Mouse (Mus musculus): ENCODE results near the gene Dgkz. TPM values are rescaled to one million over a fixed set of nuclear protein-coding genes. Genes with fewer than 3 reads are reported as not detected.

Gene Dgkz
- polyA plus RNA-seq, 1 experiment from 2014 or later, result 47.9 TPM

DNA sequence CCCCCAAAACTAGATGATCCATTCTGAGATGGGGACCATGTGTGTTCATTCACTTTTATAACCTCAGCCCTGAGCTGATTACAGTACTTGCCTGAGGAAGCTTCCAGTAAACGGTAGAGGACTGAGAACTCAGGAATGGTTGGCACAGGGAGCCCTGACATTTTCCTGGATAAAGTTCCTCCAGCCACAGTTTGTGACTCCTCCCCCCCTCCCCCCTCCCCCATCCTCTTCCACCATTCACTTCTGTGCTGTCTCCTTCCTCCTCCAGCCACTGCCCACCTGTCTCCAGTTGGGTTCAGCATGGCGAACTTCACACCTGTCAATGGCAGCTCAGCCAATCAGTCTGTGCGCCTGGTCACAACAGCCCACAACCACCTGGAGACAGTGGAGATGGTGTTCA is 48.7 kb downstream of the Dgkz start, which contains the start of gene Chrm4:
Gene Chrm4, plus strand, starts transcription at position 301 of the 400 bp plus-strand sequence.
- Histone ChIP-seq H3K27ac (ENCODE audit: low read length) (no peak within 1 kb of the TSS), H3K4me1 (ENCODE audit: control insufficient read depth, insufficient read depth, low read length) (peaks cover 18% of the 10 kb centered on the region), H3K9ac (replicated peaks; ENCODE audit: low read depth, low read length) (no peak within 1 kb of the TSS), H3K36me3 (ENCODE audit: control insufficient read depth, insufficient read depth, low read length) (no peaks in the 10 kb centered on the region), H3K4me2 (replicated peaks; ENCODE audit: low read depth, low read length) (no peak within 1 kb of the TSS), H3K4me3 (ENCODE audit: low read depth, low read length) (no peak within 1 kb of the TSS), H3K9me3 (ENCODE audit: control insufficient read depth, low read depth, low read length) (no peaks in the 10 kb centered on the region), H3K27me3 (ENCODE audit: control insufficient read depth, insufficient read depth, low read length) (peaks cover 11% of the 10 kb centered on the region)
- ATAC-seq (ENCODE audit: insufficient number of reproducible peaks, insufficient read depth, low FRiP score, low read depth), result no peak
- WGBS, result 75% methylated on average over 3 of the region's 3 CpGs

DNA sequence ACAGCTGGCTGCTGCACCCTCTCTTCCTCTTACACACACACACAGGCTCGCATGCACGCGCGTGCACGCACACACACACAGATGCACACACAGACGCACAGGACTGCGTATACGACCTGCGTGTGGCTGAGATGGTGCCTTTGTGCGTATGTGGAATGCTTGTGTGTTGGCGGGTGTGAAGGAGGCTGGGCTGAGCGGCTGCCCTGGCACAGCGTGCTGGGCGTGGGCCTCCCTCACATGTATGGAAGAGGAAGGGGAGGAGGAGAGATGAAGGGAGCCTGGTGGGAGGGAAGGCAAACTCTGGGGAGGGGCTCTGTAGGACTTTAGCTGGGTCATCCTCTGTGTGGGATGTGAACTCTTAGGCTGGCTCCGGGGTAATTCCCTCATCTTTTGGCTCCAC is 50.2 kb downstream of the Dgkz start:
- 74% methylated on average over 15 of the region's 15 CpGs for WGBS
- Histone ChIP-seq H3K27ac (ENCODE audit: low read length) (no peak overlapping the region), H3K4me2 (replicated peaks; ENCODE audit: low read depth, low read length) (no peak overlapping the region), H3K4me1 (ENCODE audit: control insufficient read depth, insufficient read depth, low read length) (peaks cover 22% of the 10 kb centered on the region), H3K4me3 (ENCODE audit: low read depth, low read length) (no peak overlapping the region), H3K27me3 (ENCODE audit: control insufficient read depth, insufficient read depth, low read length) (peaks cover 13% of the 10 kb centered on the region), H3K36me3 (ENCODE audit: control insufficient read depth, insufficient read depth, low read length) (no peaks in the 10 kb centered on the region), H3K9me3 (ENCODE audit: control insufficient read depth, low read depth, low read length) (no peaks in the 10 kb centered on the region), H3K9ac (replicated peaks; ENCODE audit: low read depth, low read length) (no peak overlapping the region)
- no peak for ATAC-seq (ENCODE audit: insufficient number of reproducible peaks, insufficient read depth, low FRiP score, low read depth)

DNA sequence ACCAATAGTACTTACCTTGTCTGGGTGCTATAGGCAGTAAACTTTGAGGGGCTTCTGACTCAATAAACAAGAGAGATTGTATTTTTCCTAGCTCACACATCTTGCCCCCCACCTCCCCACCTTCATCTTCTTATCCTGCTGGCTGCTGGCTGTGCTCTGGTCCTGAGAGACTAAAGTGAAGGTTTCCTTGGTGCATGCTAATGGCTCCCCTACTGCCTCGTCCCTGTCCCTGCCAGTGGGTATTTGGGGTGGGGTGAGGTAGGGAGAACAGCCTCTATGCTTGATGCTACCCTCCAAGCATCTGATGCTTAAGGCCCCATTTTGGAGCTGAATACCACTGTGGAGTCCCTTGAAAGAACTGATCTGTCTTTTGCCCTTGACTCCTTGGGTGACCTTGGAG is 50.9 kb downstream of the Dgkz start:
- Histone ChIP-seq H3K27ac (ENCODE audit: low read length) (no peak overlapping the region), H3K36me3 (ENCODE audit: control insufficient read depth, insufficient read depth, low read length) (no peaks in the 10 kb centered on the region), H3K4me3 (ENCODE audit: low read depth, low read length) (no peak overlapping the region), H3K4me2 (replicated peaks; ENCODE audit: low read depth, low read length) (no peak overlapping the region), H3K27me3 (ENCODE audit: control insufficient read depth, insufficient read depth, low read length) (peaks cover 13% of the 10 kb centered on the region), H3K9me3 (ENCODE audit: control insufficient read depth, low read depth, low read length) (no peaks in the 10 kb centered on the region), H3K9ac (replicated peaks; ENCODE audit: low read depth, low read length) (no peak overlapping the region), H3K4me1 (ENCODE audit: control insufficient read depth, insufficient read depth, low read length) (peaks cover 18% of the 10 kb centered on the region; the same call in 1 of the 2 replicates)
- no peak for ATAC-seq (ENCODE audit: insufficient number of reproducible peaks, insufficient read depth, low FRiP score, low read depth)
- WGBS, result 89% methylated on average over 1 of the region's 1 CpGs

DNA sequence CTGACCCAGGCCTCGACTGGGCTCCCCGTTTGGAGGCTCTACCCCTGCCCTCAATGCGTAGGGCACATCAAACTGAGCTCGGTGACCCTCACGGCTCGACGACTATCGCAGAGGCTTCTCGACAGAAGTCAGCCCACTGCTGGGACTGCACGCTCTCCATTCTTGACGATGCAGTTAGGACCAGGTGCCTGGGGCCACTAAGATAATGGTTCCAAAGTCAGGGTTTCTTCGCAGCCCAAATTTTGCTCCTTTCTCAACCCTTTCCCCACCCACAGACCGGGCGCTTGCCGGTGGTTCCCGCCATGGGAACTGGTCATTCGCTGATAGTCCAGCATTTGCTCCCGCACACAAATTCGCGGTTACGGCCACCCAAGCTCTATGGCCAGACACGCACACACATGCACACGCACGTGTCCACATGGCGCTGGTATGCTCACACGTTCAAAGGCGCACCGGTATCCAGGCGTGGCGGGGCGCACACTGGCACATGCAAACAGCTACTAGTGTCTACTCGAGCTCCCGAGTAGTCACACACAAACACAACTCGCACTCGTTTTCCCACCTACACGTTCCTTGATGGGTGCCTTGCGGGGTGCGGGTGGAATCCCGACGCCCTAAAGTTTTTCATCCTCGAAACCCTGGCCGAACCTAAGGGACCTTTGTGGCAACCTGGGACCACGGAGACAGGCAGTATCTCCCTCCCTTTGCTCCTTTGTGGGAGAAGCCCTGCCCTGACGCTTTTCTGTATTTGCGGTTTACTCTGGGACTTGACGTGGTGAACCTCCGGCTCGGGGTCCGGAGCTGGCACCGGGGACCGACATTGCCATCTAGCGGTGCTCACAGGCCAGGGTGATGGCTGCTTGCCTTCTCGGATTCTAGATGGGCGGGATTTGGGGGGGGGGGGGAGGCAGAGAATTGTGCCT is 52.0 kb downstream of the Dgkz start:
- 5% methylated on average over 54 of the region's 54 CpGs for WGBS
- H3K27me3 ChIP-seq (ENCODE audit: control insufficient read depth, insufficient read depth, low read length), result peaks cover 13% of the 10 kb centered on the region
- H3K4me2 ChIP-seq (replicated peaks; ENCODE audit: low read depth, low read length), result peak overlapping the region; percentile 47
- H3K27ac ChIP-seq (ENCODE audit: low read length), result no peak overlapping the region
- peak overlapping the region; percentile 45 for H3K4me3 ChIP-seq (ENCODE audit: low read depth, low read length)
- H3K4me1 ChIP-seq (ENCODE audit: control insufficient read depth, insufficient read depth, low read length), result peaks cover 18% of the 10 kb centered on the region; the same call in 1 of the 2 replicates
- no peak overlapping the region for H3K9ac ChIP-seq (replicated peaks; ENCODE audit: low read depth, low read length)
- no peak for ATAC-seq (ENCODE audit: insufficient number of reproducible peaks, insufficient read depth, low FRiP score, low read depth)
- H3K9me3 ChIP-seq (ENCODE audit: control insufficient read depth, low read depth, low read length), result no peaks in the 10 kb centered on the region
- H3K36me3 ChIP-seq (ENCODE audit: control insufficient read depth, insufficient read depth, low read length), result peaks cover under 1% of the 10 kb centered on the region; the same call in 1 of the 2 replicates

DNA sequence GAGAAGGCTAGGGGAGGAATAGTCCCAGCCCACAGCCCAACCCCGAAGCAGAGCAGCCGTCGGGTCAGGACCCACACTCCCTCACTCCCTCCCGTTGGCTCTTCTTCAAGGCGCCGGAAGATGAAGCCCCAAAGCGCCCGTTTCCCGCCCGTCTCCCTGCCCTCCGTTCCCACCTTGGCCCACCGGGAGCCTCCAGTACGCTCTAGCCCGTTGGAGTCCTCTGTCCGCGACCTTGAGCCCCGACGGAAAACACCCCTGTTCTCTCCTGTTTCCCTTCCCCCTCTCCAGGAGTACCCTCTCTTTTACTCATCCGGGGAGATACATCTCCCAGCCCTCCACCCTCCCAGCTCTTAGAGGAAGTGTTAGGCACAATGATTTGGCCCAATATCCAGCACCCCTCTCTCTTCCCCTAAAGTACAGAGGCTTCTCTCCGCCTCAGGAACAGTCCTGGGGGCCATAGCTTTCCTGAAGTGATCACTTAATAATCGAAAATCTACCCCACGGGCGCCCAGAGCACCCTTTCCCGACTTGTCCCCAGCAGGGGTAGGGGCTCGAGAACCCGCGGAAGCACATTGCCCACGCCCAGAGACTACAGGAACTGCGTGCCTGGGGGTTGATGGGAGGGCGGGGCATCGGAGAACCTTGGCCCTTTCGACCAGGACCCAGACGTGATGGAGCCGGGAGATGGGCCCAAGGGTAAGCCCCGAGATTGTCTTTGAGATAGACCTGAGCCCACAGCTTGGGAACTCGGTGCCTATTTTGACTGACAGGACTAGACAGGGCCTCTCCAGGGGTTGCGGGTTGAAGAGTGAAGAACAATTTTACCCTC is 52.9 kb downstream of the Dgkz start:
- H3K9ac ChIP-seq (replicated peaks; ENCODE audit: low read depth, low read length), result no peak overlapping the region
- peak overlapping the region; percentile 98 for H3K4me2 ChIP-seq (replicated peaks; ENCODE audit: low read depth, low read length)
- no peaks in the 10 kb centered on the region for H3K9me3 ChIP-seq (ENCODE audit: control insufficient read depth, low read depth, low read length)
- ATAC-seq (ENCODE audit: insufficient number of reproducible peaks, insufficient read depth, low FRiP score, low read depth), result no peak
- H3K4me3 ChIP-seq (ENCODE audit: low read depth, low read length), result peak overlapping the region; percentile 45
- H3K36me3 ChIP-seq (ENCODE audit: control insufficient read depth, insufficient read depth, low read length), result peaks cover 10% of the 10 kb centered on the region; the same call in 1 of the 2 replicates
- peaks cover 15% of the 10 kb centered on the region; the same call in 1 of the 2 replicates for H3K4me1 ChIP-seq (ENCODE audit: control insufficient read depth, insufficient read depth, low read length)
- WGBS, result 2% methylated on average over 36 of the region's 37 CpGs
- no peak overlapping the region for H3K27ac ChIP-seq (ENCODE audit: low read length)
- peaks cover 13% of the 10 kb centered on the region for H3K27me3 ChIP-seq (ENCODE audit: control insufficient read depth, insufficient read depth, low read length)

DNA sequence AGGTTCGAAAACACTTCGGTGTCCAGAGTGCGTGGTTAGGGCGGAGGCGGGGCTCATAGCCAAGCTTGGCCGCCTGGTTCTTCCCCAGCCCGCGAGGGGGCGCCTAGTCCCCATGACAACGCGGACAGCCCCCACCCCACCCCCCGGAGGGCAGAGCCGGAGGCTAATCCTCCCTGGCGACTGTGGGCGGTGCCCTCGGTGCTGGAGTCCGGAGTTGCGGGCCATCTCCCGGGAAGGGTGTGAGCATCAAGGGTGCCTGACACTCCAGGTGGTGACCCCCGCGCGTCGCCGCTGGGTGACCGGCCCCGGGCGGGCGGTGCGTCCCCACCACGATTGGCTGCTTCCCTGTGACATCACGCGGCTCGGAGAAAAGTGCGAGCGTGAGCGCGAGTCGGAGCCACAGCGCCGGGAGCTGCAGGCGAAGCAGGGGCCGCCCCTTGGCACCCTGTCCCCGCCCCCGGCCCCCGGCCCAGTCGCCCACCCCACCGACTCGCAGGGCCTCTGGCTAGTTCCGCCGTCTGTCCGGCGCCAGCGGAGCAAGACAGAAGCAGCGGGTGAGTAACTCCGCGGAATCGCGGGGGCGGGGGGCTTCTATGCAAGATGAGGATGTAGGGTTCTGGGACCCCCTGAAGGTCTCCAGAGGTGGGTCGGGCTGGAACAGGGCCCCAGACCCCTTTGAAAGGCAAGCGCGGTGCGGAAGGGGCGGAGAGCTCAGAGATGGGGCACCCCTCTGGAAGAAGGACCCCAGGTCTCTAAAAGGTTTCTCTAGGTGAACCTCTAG is 53.7 kb downstream of the Dgkz start:
- no peak overlapping the region for H3K9ac ChIP-seq (replicated peaks; ENCODE audit: low read depth, low read length)
- no peak overlapping the region for H3K27ac ChIP-seq (ENCODE audit: low read length)
- H3K4me3 ChIP-seq (ENCODE audit: low read depth, low read length), result peak overlapping the region; percentile 45
- ATAC-seq (ENCODE audit: insufficient number of reproducible peaks, insufficient read depth, low FRiP score, low read depth), result peak; percentile 62; the same call in 1 of the 2 replicates
- no peaks in the 10 kb centered on the region for H3K9me3 ChIP-seq (ENCODE audit: control insufficient read depth, low read depth, low read length)
- peak overlapping the region; percentile 98 for H3K4me2 ChIP-seq (replicated peaks; ENCODE audit: low read depth, low read length)
- peaks cover 13% of the 10 kb centered on the region for H3K27me3 ChIP-seq (ENCODE audit: control insufficient read depth, insufficient read depth, low read length)
- peaks cover 15% of the 10 kb centered on the region; the same call in 1 of the 2 replicates for H3K4me1 ChIP-seq (ENCODE audit: control insufficient read depth, insufficient read depth, low read length)
- under 1% methylated on average over 61 of the region's 64 CpGs for WGBS
- H3K36me3 ChIP-seq (ENCODE audit: control insufficient read depth, insufficient read depth, low read length), result peaks cover 17% of the 10 kb centered on the region

DNA sequence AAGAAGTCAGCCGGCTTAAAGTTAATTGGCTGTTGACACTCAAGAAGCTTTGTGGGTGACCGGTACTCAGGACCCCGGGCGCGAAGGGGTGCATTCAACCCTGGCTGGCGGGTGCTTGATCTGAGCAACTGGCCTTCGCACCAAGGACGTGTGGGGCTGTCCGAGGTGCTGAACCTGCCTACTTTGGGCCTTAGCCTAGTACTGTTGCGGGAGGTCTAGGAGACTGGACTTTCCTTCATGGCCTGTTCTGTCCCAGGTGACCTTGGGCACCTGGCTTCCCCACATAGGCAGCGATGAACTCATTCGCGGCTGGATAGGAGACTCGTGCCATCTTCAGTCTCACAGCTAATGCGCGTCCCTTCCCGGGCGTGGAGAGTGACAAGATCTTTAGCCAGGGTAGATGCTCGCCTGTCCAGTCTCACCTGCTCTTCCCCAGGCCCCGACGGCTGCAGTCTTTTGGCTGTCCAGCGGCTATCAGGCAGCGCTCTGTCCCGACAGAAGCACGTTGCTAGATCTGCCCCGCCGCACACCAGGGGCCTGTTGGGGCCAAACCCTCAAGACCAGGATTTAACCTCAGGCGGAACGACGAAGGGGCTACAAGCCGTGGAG is 54.4 kb downstream of the Dgkz start:
- H3K36me3 ChIP-seq (ENCODE audit: control insufficient read depth, insufficient read depth, low read length), result peaks cover 24% of the 10 kb centered on the region
- peaks cover 13% of the 10 kb centered on the region for H3K27me3 ChIP-seq (ENCODE audit: control insufficient read depth, insufficient read depth, low read length)
- H3K9ac ChIP-seq (replicated peaks; ENCODE audit: low read depth, low read length), result no peak overlapping the region
- no peak overlapping the region for H3K27ac ChIP-seq (ENCODE audit: low read length)
- no peaks in the 10 kb centered on the region for H3K9me3 ChIP-seq (ENCODE audit: control insufficient read depth, low read depth, low read length)
- peak overlapping the region; percentile 98 for H3K4me2 ChIP-seq (replicated peaks; ENCODE audit: low read depth, low read length)
- H3K4me1 ChIP-seq (ENCODE audit: control insufficient read depth, insufficient read depth, low read length), result peaks cover 15% of the 10 kb centered on the region; the same call in 1 of the 2 replicates
- peak overlapping the region; percentile 45 for H3K4me3 ChIP-seq (ENCODE audit: low read depth, low read length)
- 3% methylated on average over 31 of the region's 31 CpGs for WGBS
- no peak; the same call in 1 of the 2 replicates for ATAC-seq (ENCODE audit: insufficient number of reproducible peaks, insufficient read depth, low FRiP score, low read depth)

All from stomach, embryonic 14.5 days (tissue).